Mouse (Mus musculus) CH12.LX (cell line): ENCODE results near the gene Zfp628. TPM values are rescaled to one million over a fixed set of nuclear protein-coding genes. Genes with fewer than 3 reads are reported as not detected.
A peak's percentile ranks its signal among the peaks of the same experiment; 100 is the strongest.

Experiments
- DNase-seq: peaks from one replicate; pipeline ENCODE4 v3.0.0-alpha.2; 2013; ENCODE audit errors: extremely low read depth
- H3K27ac ChIP-seq: 2 replicates; pipeline ENCODE4 v1.5.1; 2012; ENCODE audit warnings: low read depth, mild to moderate bottlenecking, control low read depth, moderate library complexity; ENCODE audit not compliant: insufficient read depth
- H3K27me3 ChIP-seq: replicated peaks from 2 replicates; pipeline ENCODE3; 2012; ENCODE audit warnings: inconsistent platforms
- H3K36me3 ChIP-seq, 2 experiments: replicated peaks in 1 of 2; 2 replicates each; pipeline versions ENCODE3 to v1.6.1; 2012; ENCODE audit warnings: inconsistent platforms in 1 of 2, low read length in 1 of 2, mild to moderate bottlenecking in 1 of 2, mixed read lengths in 1 of 2, moderate library complexity in 1 of 2; ENCODE audit not compliant: control insufficient read depth in 1 of 2, insufficient read depth in 1 of 2
- H3K4me1 ChIP-seq, 2 experiments: 2 replicates each; pipeline ENCODE4 v1.6.1; 2012; ENCODE audit warnings: inconsistent platforms in 1 of 2, moderate library complexity in 1 of 2; ENCODE audit not compliant: insufficient read depth in 2 of 2, control insufficient read depth in 1 of 2
- H3K4me2 ChIP-seq: 2 replicates; pipeline ENCODE4 v1.6.1; 2012; ENCODE audit warnings: low read depth, mild to moderate bottlenecking, control low read depth; ENCODE audit not compliant: poor library complexity, insufficient read depth, severe bottlenecking
- H3K4me3 ChIP-seq, 3 experiments: fragments of 150-350 bp in 1 of 3; sonication (generic) in 1 of 3; replicated peaks in 1 of 3; 2 replicates each; pipeline versions ENCODE3 to v1.5.1; 2011 to 2012; ENCODE audit warnings: low read depth in 2 of 3, low read length in 2 of 3, mild to moderate bottlenecking in 2 of 3, moderate library complexity in 2 of 3, control low read depth in 1 of 3, improper control_type of control experiment in 1 of 3, inconsistent platforms in 1 of 3, mixed read lengths in 1 of 3; ENCODE audit not compliant: poor library complexity in 1 of 3
- H3K79me2 ChIP-seq: replicated peaks from 2 replicates; pipeline ENCODE4 v1.6.1; 2012; ENCODE audit warnings: mild to moderate bottlenecking, moderate library complexity; ENCODE audit not compliant: control insufficient read depth, poor library complexity, insufficient read depth, severe bottlenecking; ENCODE audit errors: extremely low read depth
- H3K9ac ChIP-seq: 2 replicates; pipeline ENCODE4 v1.6.1; 2012; ENCODE audit warnings: low read depth, mild to moderate bottlenecking, control low read depth, moderate library complexity; ENCODE audit not compliant: insufficient read depth
- H3K9me3 ChIP-seq: replicated peaks from 2 replicates; pipeline ENCODE3; 2012; ENCODE audit warnings: low read length, inconsistent platforms, mixed read lengths
- BHLHE40 ChIP-seq: IDR thresholded peaks from 2 replicates; pipeline ENCODE4 v1.6.1; 2011; ENCODE audit warnings: mild to moderate bottlenecking, low read depth, low read length, improper control_type of control experiment
- CHD2 ChIP-seq: IDR thresholded peaks from 2 replicates; pipeline ENCODE4 v1.6.1; 2011; ENCODE audit warnings: low read length, improper control_type of control experiment
- CTCF ChIP-seq, 2 experiments: IDR thresholded peaks in 1 of 2; conservative IDR thresholded peaks in 1 of 2; 2 replicates each; pipeline ENCODE4 v1.5.1; 2011 to 2012; ENCODE audit warnings: low read depth in 2 of 2, low read length in 2 of 2, improper control_type of control experiment in 1 of 2, inconsistent platforms in 1 of 2, mild to moderate bottlenecking in 1 of 2, moderate library complexity in 1 of 2
- E2F4 ChIP-seq: IDR thresholded peaks from 2 replicates; pipeline ENCODE4 v1.6.1; 2011; ENCODE audit warnings: low read depth, low read length, improper control_type of control experiment; ENCODE audit not compliant: insufficient replicate concordance
- ELF1 ChIP-seq: IDR thresholded peaks from 2 replicates; pipeline ENCODE4 v1.6.1; 2014; ENCODE audit warnings: low read depth, mild to moderate bottlenecking, inconsistent platforms, low read length, improper control_type of control experiment
- EP300 ChIP-seq: IDR thresholded peaks from 2 replicates; pipeline ENCODE4 v1.6.1; 2011; ENCODE audit warnings: low read length, improper control_type of control experiment
- HCFC1 ChIP-seq: IDR thresholded peaks from 2 replicates; pipeline ENCODE4 v1.6.1; 2012; ENCODE audit warnings: low read depth, mild to moderate bottlenecking, inconsistent platforms, low read length, improper control_type of control experiment
- IRF4 ChIP-seq: IDR thresholded peaks from 2 replicates; pipeline ENCODE4 v1.6.1; 2014; ENCODE audit warnings: low read depth, mild to moderate bottlenecking, inconsistent platforms, low read length, improper control_type of control experiment
- JUN ChIP-seq: IDR thresholded peaks from 2 replicates; pipeline ENCODE4 v1.6.1; 2011; ENCODE audit warnings: low read depth, mild to moderate bottlenecking, low read length, improper control_type of control experiment, moderate library complexity; ENCODE audit not compliant: insufficient read depth
- JUND ChIP-seq: conservative IDR thresholded peaks from 2 replicates; pipeline ENCODE4 v1.6.1; 2011; ENCODE audit warnings: low read depth, low read length, improper control_type of control experiment
- MAX ChIP-seq: IDR thresholded peaks from 2 replicates; pipeline ENCODE4 v1.6.1; 2011; ENCODE audit warnings: low read length, improper control_type of control experiment
- MAZ ChIP-seq: IDR thresholded peaks from 2 replicates; pipeline ENCODE4 v1.6.1; 2012; ENCODE audit warnings: low read depth, mild to moderate bottlenecking, inconsistent platforms, low read length, improper control_type of control experiment, moderate library complexity
- MEF2A ChIP-seq: IDR thresholded peaks from 2 replicates; pipeline ENCODE4 v1.6.1; 2014; ENCODE audit warnings: low read depth, mild to moderate bottlenecking, inconsistent platforms, low read length, improper control_type of control experiment, borderline replicate concordance
- MXI1 ChIP-seq: IDR thresholded peaks from 2 replicates; pipeline ENCODE4 v1.6.1; 2011; ENCODE audit warnings: mild to moderate bottlenecking, low read depth, low read length, improper control_type of control experiment
- MYC ChIP-seq: IDR thresholded peaks from 2 replicates; pipeline ENCODE4 v1.6.1; 2011; ENCODE audit warnings: low read depth, mild to moderate bottlenecking, improper control_type of control experiment, low read length
- NELFE ChIP-seq: IDR thresholded peaks from 2 replicates; pipeline ENCODE4 v1.6.1; 2011; ENCODE audit warnings: low read depth, low read length, improper control_type of control experiment
- NRF1 ChIP-seq: IDR thresholded peaks from 2 replicates; pipeline ENCODE4 v1.6.1; 2014; ENCODE audit warnings: low read depth, mild to moderate bottlenecking, inconsistent platforms, low read length, improper control_type of control experiment, moderate library complexity
- PAX5 ChIP-seq: IDR thresholded peaks from 2 replicates; pipeline ENCODE4 v1.6.1; 2012; ENCODE audit warnings: low read length, inconsistent platforms, mixed read lengths
- POLR2A ChIP-seq: IDR thresholded peaks from 2 replicates; pipeline ENCODE4 v1.6.1; 2011; ENCODE audit warnings: low read depth, mild to moderate bottlenecking, improper control_type of control experiment, low read length
- POLR2AphosphoS2 ChIP-seq: IDR thresholded peaks from 2 replicates; pipeline ENCODE4 v1.6.1; 2011; ENCODE audit warnings: low read depth, low read length, improper control_type of control experiment
- RAD21 ChIP-seq: IDR thresholded peaks from 2 replicates; pipeline ENCODE4 v1.6.1; 2011; ENCODE audit warnings: low read depth, mild to moderate bottlenecking, low read length, improper control_type of control experiment, moderate library complexity
- RCOR1 ChIP-seq: conservative IDR thresholded peaks from 2 replicates; pipeline ENCODE4 v1.6.1; 2012; ENCODE audit warnings: low read depth, mild to moderate bottlenecking, inconsistent platforms, low read length, improper control_type of control experiment
- SMC3 ChIP-seq: IDR thresholded peaks from 2 replicates; pipeline ENCODE4 v1.6.1; 2011; ENCODE audit warnings: low read depth, low read length, improper control_type of control experiment
- TCF12 ChIP-seq: IDR thresholded peaks from 2 replicates; pipeline ENCODE4 v1.6.1; 2014; ENCODE audit warnings: low read depth, mild to moderate bottlenecking, inconsistent platforms, low read length, improper control_type of control experiment
- USF2 ChIP-seq: conservative IDR thresholded peaks from 2 replicates; pipeline ENCODE4 v1.6.1; 2011; ENCODE audit warnings: low read depth, low read length, improper control_type of control experiment
- ZC3H11A ChIP-seq: IDR thresholded peaks from 2 replicates; pipeline ENCODE4 v1.6.1; 2012; ENCODE audit warnings: low read depth, mild to moderate bottlenecking, inconsistent platforms, low read length, improper control_type of control experiment
- ZKSCAN1 ChIP-seq: IDR thresholded peaks from 2 replicates; pipeline ENCODE4 v1.6.1; 2012; ENCODE audit warnings: low read depth, inconsistent platforms, low read length, improper control_type of control experiment, borderline replicate concordance
- dilution Hi-C: fragments of 300-500 bp; cut with MboI; formaldehyde crosslinking; loops from 2 replicates; pipeline ENCODE4 v1.14.3; 2020; ENCODE audit warnings: low sequenced_read_pairs; ENCODE audit not compliant: extremely low pct_unique_long_range_greater_than_20kb, extremely low pct_ligation_motif_present
- in situ Hi-C: fragments of 300-500 bp; cut with MboI; formaldehyde crosslinking; loops from 3 replicates; pipeline ENCODE4 v1.14.3; 2019; ENCODE audit warnings: low sequenced_read_pairs, low pct_ligation_motif_present, low pct_unique_long_range_greater_than_20kb, mixed read lengths
- polyA plus RNA-seq: library from polyadenylated mRNA; unstranded; fragments of >175 nt; gene quantifications from 2 replicates; pipeline ENCODE4 v1.2.1, GENCODE M21; 2012; ENCODE audit warnings: low read depth; ENCODE audit not compliant: insufficient read length
- total RNA-seq, 2 experiments: library from RNA; depleted of rRNA; stranded (reverse); fragments of 300-350 nt in 1 of 2; fragments of >200 nt in 1 of 2; gene quantifications; 2 replicates each; pipeline ENCODE4 v1.2.3; 2012 to 2014

The Zfp628 gene
- total and polyA plus RNA-seq, 3 experiments: 0.87 to 9.4 (median 2.2) TPM

GRCm38 (mm10) chr7:4943223-4943815 lies 28.3 kb downstream of the Zfp628 start:
- Histone ChIP-seq H3K79me2 (no peaks in the 10 kb centered on the region), H3K36me3 (peaks cover 0 to 11% of the 10 kb centered on the region in 2 experiments), H3K4me1 (peaks cover 3 to 10% of the 10 kb centered on the region in 2 experiments; a peak in 3 of 4 replicates), H3K4me2 (peak overlapping the region; percentile 42), H3K9ac (peak overlapping the region; percentile 7; the same call in 1 of the 2 replicates)
- in situ Hi-C loops: loop anchor here (5.0 to 10.0 kb wide), 2 partner anchors 109 to 379 kb away; partner anchors contain the start of gene Zfp580
- TF ChIP-seq MAZ (peak; percentile 81), JUN (no peak), TCF12 (0 out of 2 replicates have a peak, but pooled peaks have one; percentile 22), NELFE (peak; percentile 33; the same call in 1 of the 2 replicates), E2F4 (no peak), ZKSCAN1 (no peak), CTCF (conservative IDR thresholded peaks at IDR 0.05 in 1 of 2, IDR thresholded peaks at IDR 0.05 in 1 of 2; ENCODE audit: low read depth in 2 of 2, low read length in 2 of 2) (peak; percentile 54 to 96), POLR2A (0 out of 2 replicates have a peak, but pooled peaks have one; percentile 22), NRF1 (peak; percentile 56; the same call in 1 of the 2 replicates), MAX (0 out of 2 replicates have a peak, but pooled peaks have one; percentile 45), MYC (0 out of 2 replicates have a peak, but pooled peaks have one; percentile 46), RCOR1 (no peak), CHD2 (peak; percentile 99), IRF4 (peak; percentile 47; the same call in 1 of the 2 replicates), RAD21 (peak; percentile 85), PAX5 (no peak), BHLHE40 (peak; percentile 31; the same call in 1 of the 2 replicates), SMC3 (peak; percentile 98), ZC3H11A (0 out of 2 replicates have a peak, but pooled peaks have one; percentile 29), MXI1 (no peak), JUND (no peak; the same call in 1 of the 2 replicates), POLR2AphosphoS2 (no peak), HCFC1 (peak; percentile 47), ELF1 (peak; percentile 55), USF2 (no peak), EP300 (no peak), MEF2A (peak; percentile 44)
- TF ChIP-seq, all 38 proteins: peak for 17
- Histone ChIP-seq H3K27me3 (peaks cover 1% of the 10 kb centered on the region), H3K9me3 (no peaks in the 10 kb centered on the region), H3K27ac (no peak overlapping the region), H3K4me3 (peak overlapping the region; percentile 11 to 41 (median 33))
- DNase-seq: peak; percentile 95
- dilution Hi-C loops: no loop called here
